Mouse (Mus musculus) frontal cortex, postnatal 14 days (tissue): ENCODE measurements around the gene Gm3625.

Source experiments
- DNase-seq, 2 experiments: peaks; one replicate each; pipeline ENCODE4 v3.0.0; 2022; ENCODE audit warnings: low spot score in 2 of 2

Gm3625 gene

DNA sequence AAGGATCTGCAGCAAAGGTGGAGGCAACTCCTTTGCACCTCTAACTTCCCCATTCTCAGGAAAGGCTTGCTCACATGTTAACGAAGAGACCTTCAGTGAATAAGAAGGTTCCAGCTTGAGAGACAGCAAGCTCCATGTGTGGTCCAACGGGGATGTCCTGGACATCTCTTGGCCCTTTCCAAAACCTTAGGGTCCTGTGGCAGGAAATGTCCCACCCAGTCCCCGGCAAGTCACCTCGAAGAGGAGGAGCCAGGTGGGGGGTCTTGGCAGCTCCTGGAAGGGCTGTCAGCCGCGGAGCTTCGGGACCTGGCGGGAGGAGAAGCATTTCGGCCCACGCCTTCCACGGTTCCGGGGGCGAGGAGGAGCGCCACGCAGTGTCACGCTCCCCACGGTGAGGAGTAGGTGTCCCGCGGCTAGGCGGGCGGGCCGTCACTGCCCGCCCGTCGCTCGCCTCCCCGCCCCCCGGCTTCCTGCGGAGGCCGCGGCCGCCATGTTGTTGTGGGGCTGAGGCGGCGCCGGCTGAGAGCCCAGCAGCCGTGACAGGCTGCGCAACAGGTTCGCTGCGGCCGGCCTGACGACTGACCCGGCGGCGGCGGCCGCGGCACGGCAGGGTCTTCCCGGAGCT lies at the start of gene Gm3625, which contains the start of gene Itsn2:
Gene Gm3625 (minus strand): TSS at position 387 of the 625 bp plus-strand sequence.
Gene Itsn2 (plus strand): TSS at position 98 of the 625 bp plus-strand sequence.
- peak; percentile 31 to 53 for DNase-seq

DNA sequence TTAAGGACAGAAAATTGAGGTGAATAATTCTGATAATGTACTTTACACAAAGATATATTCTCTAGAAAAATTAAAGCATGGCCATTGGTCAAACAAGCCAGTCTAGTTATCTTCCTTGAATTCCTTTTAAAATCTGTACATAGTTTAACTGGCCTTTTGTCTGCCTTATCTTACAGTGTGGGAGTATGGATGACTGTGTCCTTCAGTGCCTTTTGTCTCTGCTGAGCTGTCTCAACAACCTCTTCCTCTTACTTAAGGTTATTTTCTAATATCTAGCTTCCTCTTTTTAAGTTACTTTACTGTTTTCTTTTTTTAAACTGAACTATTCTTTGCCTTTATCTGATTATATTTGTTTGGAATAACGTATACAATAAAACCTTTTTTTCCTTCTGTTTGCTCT lies 48.0 kb upstream of the Gm3625 start:
- no peak for DNase-seq

DNA sequence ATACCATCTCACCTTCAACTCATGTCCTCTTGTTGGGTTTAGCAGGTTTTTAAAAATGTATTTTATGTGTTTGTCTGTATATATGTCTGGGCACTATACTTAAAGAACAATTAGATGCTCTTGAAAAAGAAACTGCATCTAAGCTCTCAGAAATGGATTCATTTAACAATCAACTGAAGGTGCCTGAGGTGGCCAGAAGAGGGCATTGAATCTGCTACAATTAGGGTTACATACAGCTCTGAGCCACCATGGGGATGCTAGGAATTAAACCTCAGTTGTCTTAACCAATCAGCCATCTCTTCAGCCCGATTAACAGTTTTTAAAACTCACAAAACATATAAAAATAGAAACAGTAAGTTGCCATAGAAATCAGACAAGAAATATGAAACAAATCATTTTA lies 45.7 kb upstream of the Gm3625 start:
- no peak for DNase-seq

- no peak for DNase-seq
Observed at GRCm38 (mm10) chr12:4632957-4633356, 40.2 kb upstream of the Gm3625 start.

DNA sequence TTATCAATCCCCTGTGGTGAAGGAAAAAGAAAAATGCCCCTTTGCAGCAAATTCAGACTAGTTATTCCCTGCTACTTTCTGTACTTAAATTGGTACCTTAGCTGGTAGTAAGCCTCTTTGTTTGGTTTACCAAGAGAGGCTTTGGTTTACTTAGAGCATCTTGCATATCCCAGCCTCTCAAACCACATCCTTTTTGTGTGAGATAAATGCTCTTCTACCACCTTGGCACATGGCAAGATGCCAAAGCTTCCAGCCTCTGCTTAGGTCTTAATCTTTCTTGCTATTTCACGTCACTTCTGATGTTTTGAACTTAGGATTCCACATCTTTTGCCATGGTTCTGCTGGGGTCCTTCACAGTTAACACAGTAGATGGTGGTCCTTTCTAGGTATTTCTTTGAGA lies 31.5 kb upstream of the Gm3625 start:
- DNase-seq: no peak

DNA sequence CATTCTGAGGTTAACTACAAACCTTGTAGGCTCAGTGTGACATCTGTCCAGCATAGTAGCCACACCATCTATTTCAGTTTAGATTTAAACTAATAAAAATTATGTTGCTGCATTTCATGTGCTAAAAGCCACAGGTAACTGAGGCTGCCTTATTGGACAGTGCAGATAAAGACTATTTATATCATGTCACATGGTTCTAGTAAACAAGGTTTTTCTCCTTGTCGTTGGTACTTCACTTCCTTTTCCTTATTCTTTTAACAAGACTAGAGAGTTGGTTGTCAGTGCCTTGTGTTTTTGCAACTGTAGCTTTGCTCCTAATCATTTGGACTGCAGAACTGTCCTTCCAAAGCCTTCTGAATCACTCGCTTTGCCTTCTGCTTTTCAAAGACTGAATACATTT lies 22.0 kb upstream of the Gm3625 start:
- DNase-seq: no peak

DNA sequence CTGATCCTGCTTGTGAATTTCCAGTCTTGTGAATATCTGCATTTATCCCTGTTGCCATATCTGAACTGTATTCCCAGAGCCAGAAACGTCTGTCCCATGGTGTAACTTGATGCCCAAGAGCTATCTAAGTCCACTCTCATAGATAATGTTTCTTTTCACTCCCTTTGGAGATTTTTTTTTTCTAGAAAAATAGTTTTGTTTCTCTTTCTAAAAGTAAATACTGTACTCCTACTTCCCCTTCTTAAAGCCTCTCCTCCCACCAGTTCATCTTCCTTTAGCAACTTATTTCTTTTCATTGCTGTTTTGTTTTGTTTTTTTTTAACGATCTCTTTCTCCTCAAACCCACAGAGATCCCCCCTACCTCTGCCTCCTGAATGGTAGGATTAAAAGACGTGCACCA lies 13.9 kb upstream of the Gm3625 start:
- no peak for DNase-seq

- no peak for DNase-seq
Observed at GRCm38 (mm10) chr12:4599713-4600112, 7.0 kb upstream of the Gm3625 start.

- DNase-seq: no peak
Observed at GRCm38 (mm10) chr12:4598666-4599428, 6.1 kb upstream of the Gm3625 start.

DNA sequence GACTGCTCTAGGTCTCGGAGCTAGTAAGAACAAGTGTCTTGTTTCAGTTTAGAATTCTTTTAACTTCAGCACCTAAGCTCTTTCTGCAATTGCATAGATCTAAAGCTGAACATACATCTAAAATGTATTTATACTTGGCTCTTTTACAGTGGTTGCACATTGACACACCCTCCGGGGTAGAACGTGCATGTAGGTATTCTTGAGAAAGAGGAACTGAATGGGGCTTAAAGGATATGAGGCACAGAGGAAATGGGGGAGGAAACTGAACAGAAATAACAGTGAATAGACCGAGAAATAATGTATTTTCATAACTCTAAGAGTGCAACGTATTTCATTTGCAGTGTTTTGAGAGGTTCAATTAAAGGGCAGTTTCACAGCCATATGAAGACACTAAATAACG lies 2.3 kb upstream of the Gm3625 start:
- no peak for DNase-seq

DNA sequence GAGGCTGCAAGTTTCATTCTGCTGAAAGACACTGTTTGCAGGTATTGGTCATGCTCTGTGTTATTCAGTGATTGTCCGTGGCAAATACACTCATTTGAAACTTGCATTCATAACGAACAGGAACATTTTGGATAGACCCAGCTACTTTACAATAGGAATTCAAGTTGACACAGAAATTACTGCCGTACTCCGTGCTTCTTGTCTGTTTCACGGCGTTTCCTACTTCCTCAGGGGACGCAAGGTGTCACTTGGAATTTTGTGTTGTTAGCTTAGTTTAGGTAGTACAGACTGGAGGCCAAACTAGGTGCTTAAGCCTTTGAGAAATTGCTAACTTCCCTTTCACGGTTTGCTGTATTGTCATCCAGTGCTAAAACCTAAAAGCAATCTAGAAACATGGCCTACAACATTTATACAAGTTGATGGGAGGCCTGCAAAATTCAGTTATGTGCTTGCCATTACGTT lies 1.2 kb upstream of the Gm3625 start:
- no peak for DNase-seq

- peak; percentile 18 for DNase-seq
Observed at GRCm38 (mm10) chr12:4593166-4593929, 621 bp upstream of the Gm3625 start.

- no peak for DNase-seq
Observed at GRCm38 (mm10) chr12:4592025-4592424, 702 bp downstream of the Gm3625 start.

- no peak for DNase-seq
Observed at GRCm38 (mm10) chr12:4588603-4589002, 4.1 kb downstream of the Gm3625 start.

DNA sequence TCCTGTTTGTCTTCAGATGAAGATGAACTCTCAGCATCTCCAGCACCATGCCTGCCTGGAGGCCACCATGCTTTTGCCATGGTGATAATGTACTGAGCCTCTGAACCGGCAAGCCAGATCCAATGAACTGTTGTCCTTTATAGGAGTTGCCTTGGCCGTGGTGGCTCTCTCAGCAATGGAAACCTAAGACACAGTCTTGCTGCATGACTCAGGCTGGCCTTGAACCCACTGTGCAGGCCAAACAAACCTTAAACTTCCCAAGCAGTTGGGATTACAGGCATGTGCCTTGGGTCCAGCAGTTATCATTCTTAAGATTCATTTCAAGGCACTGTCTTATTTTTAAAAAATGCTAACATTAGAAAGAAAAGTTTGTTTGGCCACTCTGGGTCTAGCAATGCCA lies 4.9 kb downstream of the Gm3625 start:
- DNase-seq: no peak

DNA sequence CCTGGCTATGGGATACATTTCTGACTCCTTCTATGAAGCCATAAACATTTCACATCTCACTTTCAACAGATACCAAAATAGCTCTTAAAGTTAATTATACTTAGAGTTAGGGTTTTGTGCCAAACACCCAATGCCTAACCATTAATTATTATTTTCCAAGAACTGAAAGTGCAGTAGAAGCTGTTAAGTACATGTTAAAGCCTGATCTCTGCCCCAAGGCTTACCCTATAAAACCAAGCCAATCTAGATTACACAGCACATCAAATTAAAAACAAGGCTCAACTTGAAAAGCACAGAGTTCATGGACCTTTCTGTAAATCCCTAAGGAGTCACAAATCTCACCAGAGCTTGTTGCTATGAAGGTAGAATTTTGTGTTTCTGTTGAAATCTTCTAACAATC lies 10.4 kb downstream of the Gm3625 start:
- DNase-seq: no peak

DNA sequence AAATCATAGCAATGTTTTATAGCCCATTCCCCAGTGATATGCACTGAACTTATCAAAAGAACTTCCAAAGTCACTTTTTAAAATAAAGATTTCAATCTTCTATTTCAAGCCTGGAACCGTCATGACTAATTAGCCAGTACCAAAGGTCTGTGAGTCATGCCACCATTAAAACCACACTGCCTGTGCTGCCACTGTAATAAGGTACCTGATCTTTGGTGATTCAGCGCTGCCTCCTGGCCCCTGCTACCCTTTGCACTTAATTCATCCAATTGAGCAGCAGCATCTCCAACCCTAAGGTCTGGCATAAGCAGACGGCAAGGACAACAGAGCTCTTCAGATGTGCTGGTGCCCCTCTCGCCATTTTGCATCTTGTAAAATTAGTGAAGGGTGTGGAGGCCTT lies 18.7 kb downstream of the Gm3625 start:
- DNase-seq: no peak

GRCm38 (mm10) chr12:4571864-4572263 lies 20.9 kb downstream of the Gm3625 start:
- no peak for DNase-seq

DNA sequence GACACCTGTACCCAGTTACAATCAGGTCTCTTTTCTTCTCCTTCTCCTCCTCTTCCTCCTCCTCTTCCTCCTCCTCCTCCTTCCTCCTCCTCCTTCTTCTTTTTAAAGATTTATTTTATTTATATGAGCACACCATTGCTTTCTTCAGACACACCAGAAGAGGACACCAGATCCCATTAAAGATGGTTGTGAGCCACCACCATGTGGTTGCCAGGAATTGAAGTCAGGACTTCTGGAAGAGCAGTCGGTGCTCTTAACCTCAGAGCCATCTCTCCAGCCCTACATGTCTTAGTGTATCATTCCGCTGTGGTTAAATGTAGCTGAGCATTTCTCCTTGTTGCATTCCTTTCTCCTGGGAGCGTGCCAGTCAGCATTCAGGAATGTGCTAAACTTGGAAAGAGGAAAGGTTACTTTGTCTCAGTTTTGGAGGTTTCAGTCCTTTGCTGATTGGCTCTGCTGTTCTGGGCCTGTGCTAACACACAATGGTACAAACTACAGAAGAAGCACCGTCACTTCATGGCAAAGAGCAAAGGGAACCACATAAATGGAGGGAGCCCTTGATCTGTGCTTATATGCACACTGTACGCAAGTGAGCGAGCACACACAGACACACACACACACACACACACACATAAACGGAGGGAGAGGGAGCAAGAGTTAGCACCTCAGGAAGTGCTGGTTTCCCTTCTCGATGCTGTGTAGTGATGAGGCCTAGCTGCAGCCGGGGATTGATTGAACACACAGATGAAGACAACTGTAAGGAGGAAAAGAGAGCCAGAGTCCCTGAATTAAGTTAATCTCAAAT lies 34.0 kb downstream of the Gm3625 start:
- no peak for DNase-seq

- DNase-seq: no peak
Observed at GRCm38 (mm10) chr12:4558013-4558412, 34.7 kb downstream of the Gm3625 start.

DNA sequence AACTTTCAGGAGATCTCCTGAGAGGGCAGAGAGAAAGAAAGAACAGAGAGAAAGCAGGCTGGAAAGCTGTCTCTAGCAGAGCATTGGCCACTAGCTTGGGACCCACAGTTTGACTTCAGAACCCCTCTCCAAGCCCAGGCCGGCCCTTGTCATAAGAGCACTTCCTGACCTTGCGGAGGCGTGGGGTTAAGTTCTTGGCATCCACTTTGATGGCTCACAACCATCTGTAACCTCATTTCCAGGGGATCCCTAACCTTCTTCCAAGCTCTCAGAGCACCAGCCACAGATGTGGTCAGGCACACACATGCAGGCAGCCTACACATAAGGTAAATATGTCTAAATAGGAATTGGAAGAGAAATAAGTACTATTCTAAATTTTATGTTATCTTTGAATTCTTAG lies 35.3 kb downstream of the Gm3625 start:
- DNase-seq: no peak

- no peak for DNase-seq
Observed at GRCm38 (mm10) chr12:4556891-4557290, 35.8 kb downstream of the Gm3625 start.
